Comparison of ENCODE assay signal across 16 mouse cellular contexts in the genomic region with DNA sequence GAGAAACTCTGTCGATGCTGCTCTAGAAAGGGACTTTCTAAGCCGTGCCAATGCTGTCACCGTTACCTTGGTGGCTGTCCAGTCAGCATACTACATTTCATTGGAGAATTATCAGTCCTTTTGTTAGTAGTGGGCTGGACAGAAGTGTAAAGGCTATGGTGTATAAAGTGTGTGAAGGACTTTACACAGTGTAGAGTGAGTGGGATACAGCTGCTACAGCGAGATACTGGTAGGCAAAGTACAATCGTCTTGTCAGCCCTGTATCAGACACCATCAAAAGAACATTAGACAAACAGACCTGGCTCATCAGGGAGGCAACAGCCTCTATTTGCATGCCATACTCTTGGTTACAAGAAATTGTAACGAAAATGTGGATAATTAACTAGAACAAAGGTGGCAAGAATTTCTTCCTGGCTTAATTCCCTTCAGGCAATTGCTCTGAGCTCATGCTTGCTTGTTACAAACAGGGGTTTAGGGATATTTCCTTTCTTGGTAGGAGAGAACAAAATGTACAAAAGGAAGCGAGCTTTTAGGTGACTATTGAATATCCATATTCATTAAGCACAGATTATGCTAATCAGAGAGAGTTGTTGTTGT. TPM values are rescaled to one million over a fixed set of nuclear protein-coding genes. Genes with fewer than 3 reads are reported as not detected.
DNase-seq lines count a peak whose midpoint lies in the region; ATAC-seq and TF ChIP-seq lines count a peak whose summit lies in the region.
"Had no signal": no experiment of that assay in that cellular context is flagged by ENCODE, and none has a peak within 500 bp of the region (broad histone marks: within the 10 kb centered on the region; RNA-seq: fewer than 3 reads in every experiment).

No protein-coding gene starts in this region.

- no peak overlapping the region for H3K4me3 ChIP-seq in forebrain, embryonic 12.5 days (replicated peaks)
- no peak overlapping the region for H3K4me3 ChIP-seq in forebrain, embryonic 15.5 days
- H3K4me3 ChIP-seq in kidney, embryonic 16.5 days (ENCODE audit: low read length), result no peak overlapping the region
- no peak overlapping the region for H3K4me3 ChIP-seq in forebrain, embryonic 16.5 days (replicated peaks; ENCODE audit: low read length)
- H3K4me3 ChIP-seq: erythroblast, embryonic 14.5 days had no signal

- no peaks in the 10 kb centered on the region for H3K9me3 ChIP-seq in forebrain, embryonic 12.5 days
- H3K9me3 ChIP-seq in forebrain, embryonic 15.5 days, result no peaks in the 10 kb centered on the region
- H3K9me3 ChIP-seq in kidney, embryonic 16.5 days (ENCODE audit: low read length), result no peaks in the 10 kb centered on the region
- H3K9me3 ChIP-seq in forebrain, embryonic 16.5 days (ENCODE audit: control insufficient read depth, low read length), result no peaks in the 10 kb centered on the region
- H3K9me3 ChIP-seq: G1E had no signal

- CTCF ChIA-PET in Patski (lab: Charles Lee), result interaction anchor here (0.6 to 6.2 kb wide), 9 partner anchors 9 to 231 kb away, joined by 3 to 37 read pairs (median 3); no protein-coding TSS in a partner anchor

- no peaks in the 10 kb centered on the region for H3K36me3 ChIP-seq in forebrain, embryonic 12.5 days (replicated peaks)
- H3K36me3 ChIP-seq in forebrain, embryonic 15.5 days, result no peaks in the 10 kb centered on the region
- H3K36me3 ChIP-seq in kidney, embryonic 16.5 days (ENCODE audit: insufficient read depth, low read length), result no peaks in the 10 kb centered on the region
- no peaks in the 10 kb centered on the region for H3K36me3 ChIP-seq in forebrain, embryonic 16.5 days (ENCODE audit: control insufficient read depth, insufficient read depth)
- H3K36me3 ChIP-seq: G1E had no signal

- H3K9ac ChIP-seq in forebrain, embryonic 12.5 days, result no peak overlapping the region
- no peak overlapping the region for H3K9ac ChIP-seq in forebrain, embryonic 15.5 days (replicated peaks)
- H3K9ac ChIP-seq in kidney, embryonic 16.5 days (replicated peaks; ENCODE audit: low read length), result no peak overlapping the region
- H3K9ac ChIP-seq in forebrain, embryonic 16.5 days (replicated peaks; ENCODE audit: low read depth, low read length), result no peak overlapping the region
- H3K9ac ChIP-seq: lung, embryonic 14.5 days had no signal

- no peak for TF ChIP-seq CTCF in Patski (IDR thresholded peaks at IDR 0.05)

- in situ Hi-C loops in Patski (cut with MboI; ENCODE audit: low pct_unique_long_range_greater_than_20kb), result no loop called here

- H3K4me1 ChIP-seq in forebrain, embryonic 12.5 days, result peaks cover 16% of the 10 kb centered on the region
- H3K4me1 ChIP-seq in forebrain, embryonic 15.5 days, result peaks cover 13% of the 10 kb centered on the region; the same call in 1 of the 2 replicates
- peaks cover 30% of the 10 kb centered on the region for H3K4me1 ChIP-seq in kidney, embryonic 16.5 days (ENCODE audit: insufficient read depth, low read length)
- H3K4me1 ChIP-seq in forebrain, embryonic 16.5 days (replicated peaks; ENCODE audit: control insufficient read depth, insufficient read depth, low read length), result peaks cover 11% of the 10 kb centered on the region

- WGBS in forebrain, embryonic 12.5 days, result 44% methylated on average over 7 of the region's 7 CpGs
- WGBS in forebrain, embryonic 15.5 days, result 37% methylated on average over 7 of the region's 7 CpGs
- whole genome bisulfite sequencing in kidney, embryonic 16.5 days, result 53% methylated on average over 7 of the region's 7 CpGs
- 33% methylated on average over 7 of the region's 7 CpGs for WGBS in forebrain, embryonic 16.5 days

- POLR2A ChIA-PET in Patski (lab: Charles Lee), result interaction anchor here (0.6 to 2.2 kb wide), 3 partner anchors 10 to 327 kb away, joined by 3 to 9 read pairs (median 4); no protein-coding TSS in a partner anchor

- no peaks in the 10 kb centered on the region for H3K27me3 ChIP-seq in forebrain, embryonic 12.5 days
- H3K27me3 ChIP-seq in forebrain, embryonic 15.5 days, result no peaks in the 10 kb centered on the region
- H3K27me3 ChIP-seq in kidney, embryonic 16.5 days (ENCODE audit: insufficient read depth, low read length), result no peaks in the 10 kb centered on the region
- H3K27me3 ChIP-seq in Patski, result no peaks in the 10 kb centered on the region
- H3K27me3 ChIP-seq in forebrain, embryonic 16.5 days (replicated peaks; ENCODE audit: control insufficient read depth, insufficient read depth, low read length), result no peaks in the 10 kb centered on the region

- 0 out of 2 replicates have a peak, but pooled peaks have one; percentile 25 for ATAC-seq in forebrain, embryonic 12.5 days (ENCODE audit: low FRiP score)
- ATAC-seq in forebrain, embryonic 15.5 days (replicated peaks), result no peak; the same call in 1 of the 2 replicates
- ATAC-seq in kidney, embryonic 16.5 days (ENCODE audit: low FRiP score, low TSS enrichment), result no peak
- peak; percentile 36 for ATAC-seq in Patski
- ATAC-seq in forebrain, embryonic 16.5 days, result peak; percentile 51; the same call in 1 of the 2 replicates
- ATAC-seq: activated CD4-positive, CD25-positive, alpha-beta regulatory T cell, adult 4 months had no signal

- DNase-seq in kidney, postnatal 14 days, result no peak
- DNase-seq in Patski (ENCODE audit: low read depth, low spot score), result peak; percentile 76
- no peak for DNase-seq in gastrocnemius, adult 8-10 months (ENCODE audit: low spot score in 2 of 2)
- DNase-seq in right cerebral cortex, postnatal 4 days, result no peak
- DNase-seq: cerebellum, adult 9-10 months; gastrocnemius, postnatal 10 days had no signal

- H3K4me2 ChIP-seq in forebrain, embryonic 12.5 days, result no peak overlapping the region
- H3K4me2 ChIP-seq in forebrain, embryonic 15.5 days (replicated peaks), result no peak overlapping the region
- no peak overlapping the region for H3K4me2 ChIP-seq in kidney, embryonic 16.5 days (replicated peaks; ENCODE audit: low read depth, low read length)
- no peak overlapping the region for H3K4me2 ChIP-seq in forebrain, embryonic 16.5 days (ENCODE audit: low read length)
- H3K4me2 ChIP-seq: heart, embryonic 11.5 days; lung, embryonic 14.5 days had no signal

- H3K27ac ChIP-seq in forebrain, embryonic 12.5 days, result no peak overlapping the region
- H3K27ac ChIP-seq in forebrain, embryonic 15.5 days (replicated peaks), result no peak overlapping the region
- peak overlapping the region; percentile 86 for H3K27ac ChIP-seq in kidney, embryonic 16.5 days (ENCODE audit: low read length)
- H3K27ac ChIP-seq in forebrain, embryonic 16.5 days (ENCODE audit: low read length), result no peak overlapping the region

RNA-seq across cellular contexts. Expression of a gene that starts 48.7 kb away (rescaled TPM):
- polyA plus RNA-seq in forebrain, embryonic 12.5 days (2016; fragmentation: Nextera tagmentation; extraction: Ambion mirVana), result 0.92 and 1.1 TPM in 2 replicates
- polyA plus RNA-seq in forebrain, embryonic 15.5 days (2015; fragmentation: Nextera tagmentation; extraction: Ambion mirVana), result 3.1 and 3.6 TPM in 2 replicates
- polyA plus RNA-seq in kidney, embryonic 16.5 days (2015; fragmentation: Nextera tagmentation; extraction: Ambion mirVana), result 0.14 and 0.24 TPM in 2 replicates
- 0.05 TPM for polyA plus RNA-seq in Patski (2021)
- polyA plus RNA-seq in forebrain, embryonic 16.5 days (2015; fragmentation: Nextera tagmentation; extraction: Ambion mirVana), result 4.7 and 5.9 TPM in 2 replicates
- total RNA-seq in gastrocnemius, adult 8-10 months (2022), result under 1 TPM in 3 of 4 experiments, not detected in 1; 0.02 to 0.05 (median 0.05) TPM
- total RNA-seq: hematopoietic stem cell, adult 5-6 weeks had no signal
- polyA plus RNA-seq: erythroblast, embryonic 14.5 days; G1E had no signal

Comparison
In these comparisons a context has a peak if more than half of its experiments do, and no peak if none do; other contexts are left out.
1. ATAC-seq: peak in forebrain, embryonic 12.5 days (single experiment), Patski (single experiment) and forebrain, embryonic 16.5 days (single experiment); none in forebrain, embryonic 15.5 days (single experiment) and kidney, embryonic 16.5 days (single experiment).